Mouse (Mus musculus) neural tube, embryonic 11.5 days (tissue): ENCODE measurements around the gene Mapt. TPM values are rescaled to one million over a fixed set of nuclear protein-coding genes. Genes with fewer than 3 reads are reported as not detected.

Experiments
- ATAC-seq: fragments of 200-750 bp; cut with Nextera tagmentation; 2 replicates; pipeline ENCODE4 v1.8.0; 2017; ENCODE audit warnings: moderate number of reproducible peaks, mild to moderate bottlenecking, moderate TSS enrichment, moderate library complexity; ENCODE audit not compliant: insufficient read depth, low FRiP score, low TSS enrichment
- DNase-seq: peaks from one replicate; pipeline ENCODE4 v3.0.0-alpha.2; 2015; ENCODE audit warnings: low spot score
- H3K27ac ChIP-seq: fragments of 300-500 bp; sonication (generic); 2 replicates; pipeline ENCODE4 v1.5.1; 2014; ENCODE audit warnings: low read depth, mild to moderate bottlenecking, low read length
- H3K27me3 ChIP-seq: fragments of 300-500 bp; sonication (generic); 2 replicates; pipeline ENCODE4 v1.6.1; 2014; ENCODE audit warnings: mild to moderate bottlenecking, low read length, mixed read lengths; ENCODE audit not compliant: control insufficient read depth, insufficient read depth
- H3K36me3 ChIP-seq: fragments of 300-500 bp; sonication (generic); 2 replicates; pipeline ENCODE4 v1.6.1; 2014; ENCODE audit warnings: mild to moderate bottlenecking, low read length, moderate library complexity, mixed read lengths; ENCODE audit not compliant: control insufficient read depth, insufficient read depth
- H3K4me1 ChIP-seq: fragments of 300-500 bp; sonication (generic); 2 replicates; pipeline ENCODE4 v1.6.1; 2014; ENCODE audit warnings: low read length, mixed read lengths; ENCODE audit not compliant: control insufficient read depth, insufficient read depth
- H3K4me2 ChIP-seq: fragments of 300-500 bp; sonication (generic); 2 replicates; pipeline ENCODE4 v1.6.1; 2014; ENCODE audit warnings: low read depth, mild to moderate bottlenecking, moderate library complexity
- H3K4me3 ChIP-seq: fragments of 300-500 bp; sonication (generic); 2 replicates; pipeline ENCODE4 v1.5.1; 2014; ENCODE audit warnings: low read depth, low read length
- H3K9ac ChIP-seq: fragments of 300-500 bp; sonication (generic); 2 replicates; pipeline ENCODE4 v1.6.1; 2014; ENCODE audit warnings: mild to moderate bottlenecking, low read length
- H3K9me3 ChIP-seq: fragments of 300-500 bp; sonication (generic); 2 replicates; pipeline ENCODE4 v1.6.1; 2016; ENCODE audit warnings: low read length; ENCODE audit not compliant: control insufficient read depth
- WGBS: fragments of 180-500 bp; shearing (Covaris S2); extraction: QIAGEN DNeasy Blood & Tissue Kit; methylation state at CpG from one replicate; pipeline ENCODE4 v1.1.7; 2014; 5-methylcytosine and 5-hydroxymethylcytosine counted together
- polyA plus RNA-seq: library from polyadenylated mRNA; unstranded; fragments of >200 nt; fragmentation: Nextera tagmentation; extraction: Ambion mirVana; gene quantifications from 2 replicates; pipeline ENCODE4 v1.2.1, GENCODE M21; 2014

Gene Mapt
- polyA plus RNA-seq, 1 experiment from 2014 or later: 121 TPM

DNA sequence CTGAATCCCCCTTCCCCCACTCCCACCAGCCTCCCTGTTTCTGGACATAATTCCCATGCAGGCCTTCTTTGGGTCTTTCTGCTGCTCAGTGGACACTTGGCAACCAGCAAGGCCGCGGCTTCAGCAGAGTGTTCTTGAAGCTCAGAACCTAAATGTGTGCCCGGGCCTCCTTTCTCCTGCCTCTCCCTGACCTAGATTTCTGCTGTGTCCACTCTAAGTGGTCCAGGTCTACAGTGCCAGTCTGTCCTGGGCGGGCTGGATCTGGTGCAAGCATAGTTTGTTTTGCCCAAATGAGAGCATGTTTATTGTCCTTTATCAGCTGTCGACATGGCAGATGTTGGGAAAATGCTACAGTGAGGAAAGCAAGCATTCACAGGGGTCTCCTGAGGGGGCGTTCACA is 40.7 kb downstream of the Mapt start:
- no peak overlapping the region for H3K4me3 ChIP-seq
- no peaks in the 10 kb centered on the region for H3K9me3 ChIP-seq
- DNase-seq: no peak
- no peak overlapping the region for H3K27ac ChIP-seq
- no peak overlapping the region for H3K9ac ChIP-seq
- no peaks in the 10 kb centered on the region for H3K4me1 ChIP-seq
- H3K36me3 ChIP-seq: no peaks in the 10 kb centered on the region
- no peaks in the 10 kb centered on the region for H3K27me3 ChIP-seq
- WGBS: 80% methylated on average over 6 of the region's 6 CpGs
- no peak overlapping the region for H3K4me2 ChIP-seq
- ATAC-seq: no peak

DNA sequence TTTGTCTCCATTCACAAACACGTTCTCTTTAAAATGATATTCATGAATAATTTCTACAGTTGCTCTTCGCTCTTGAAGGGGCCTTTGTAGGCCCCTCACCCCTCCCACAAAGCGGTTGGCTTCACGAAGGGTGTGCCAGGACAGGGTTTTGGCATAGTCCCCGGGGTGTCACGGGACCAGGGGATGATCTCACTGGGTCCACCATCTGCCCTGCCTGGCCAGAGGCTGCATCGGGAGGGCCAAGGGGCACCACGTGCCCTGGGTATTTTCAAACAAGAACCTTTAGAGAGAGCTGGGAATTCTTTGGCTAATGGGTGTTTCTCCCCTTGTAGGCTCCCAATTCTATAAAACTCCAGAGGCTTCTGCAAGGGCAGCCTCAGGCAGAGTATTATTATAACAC is 41.2 kb downstream of the Mapt start:
- no peaks in the 10 kb centered on the region for H3K4me1 ChIP-seq
- DNase-seq: no peak
- no peaks in the 10 kb centered on the region for H3K9me3 ChIP-seq
- ATAC-seq: no peak
- no peak overlapping the region for H3K4me3 ChIP-seq
- H3K27ac ChIP-seq: no peak overlapping the region
- H3K4me2 ChIP-seq: no peak overlapping the region
- no peaks in the 10 kb centered on the region for H3K36me3 ChIP-seq
- H3K27me3 ChIP-seq: no peaks in the 10 kb centered on the region
- WGBS: 75% methylated on average over 8 of the region's 8 CpGs
- no peak overlapping the region for H3K9ac ChIP-seq

- Histone ChIP-seq H3K9ac (no peak overlapping the region), H3K27ac (no peak overlapping the region), H3K4me3 (no peak overlapping the region), H3K9me3 (no peaks in the 10 kb centered on the region), H3K4me1 (peaks cover 4% of the 10 kb centered on the region; the same call in 1 of the 2 replicates), H3K36me3 (no peaks in the 10 kb centered on the region), H3K4me2 (no peak overlapping the region), H3K27me3 (no peaks in the 10 kb centered on the region)
- ATAC-seq (no peak), DNase-seq (no peak)
- 84% methylated on average over 7 of the region's 7 CpGs for WGBS
Observed at GRCm38 (mm10) chr11:104275765-104276164, 44.6 kb downstream of the Mapt start.

DNA sequence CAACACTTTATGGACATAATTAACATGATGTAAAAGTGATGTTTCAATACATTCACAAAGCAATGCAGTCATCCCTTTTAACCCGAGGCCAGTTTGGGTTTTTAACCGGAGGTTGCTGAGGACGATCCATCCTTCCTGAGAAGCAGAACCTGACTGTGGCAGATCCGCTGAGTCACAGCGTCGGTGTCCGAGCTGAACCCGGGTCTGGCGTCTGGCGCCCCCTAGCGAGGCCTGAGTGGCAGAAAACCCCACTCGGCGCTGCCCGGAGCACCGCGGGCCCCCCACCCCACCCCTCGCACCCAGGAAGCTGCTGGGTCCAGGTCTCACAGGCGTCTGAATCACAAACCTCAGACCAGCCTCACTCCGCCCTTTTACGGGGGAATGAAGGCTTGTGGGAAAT is 47.0 kb downstream of the Mapt start:
- no peak overlapping the region for H3K4me3 ChIP-seq
- H3K36me3 ChIP-seq: no peaks in the 10 kb centered on the region
- no peak overlapping the region for H3K9ac ChIP-seq
- H3K4me1 ChIP-seq: peaks cover 4% of the 10 kb centered on the region; the same call in 1 of the 2 replicates
- DNase-seq: peak; percentile 72
- ATAC-seq: no peak
- H3K27ac ChIP-seq: no peak overlapping the region
- H3K4me2 ChIP-seq: no peak overlapping the region
- H3K9me3 ChIP-seq: no peaks in the 10 kb centered on the region
- WGBS: 5% methylated on average over 20 of the region's 20 CpGs
- H3K27me3 ChIP-seq: no peaks in the 10 kb centered on the region

DNA sequence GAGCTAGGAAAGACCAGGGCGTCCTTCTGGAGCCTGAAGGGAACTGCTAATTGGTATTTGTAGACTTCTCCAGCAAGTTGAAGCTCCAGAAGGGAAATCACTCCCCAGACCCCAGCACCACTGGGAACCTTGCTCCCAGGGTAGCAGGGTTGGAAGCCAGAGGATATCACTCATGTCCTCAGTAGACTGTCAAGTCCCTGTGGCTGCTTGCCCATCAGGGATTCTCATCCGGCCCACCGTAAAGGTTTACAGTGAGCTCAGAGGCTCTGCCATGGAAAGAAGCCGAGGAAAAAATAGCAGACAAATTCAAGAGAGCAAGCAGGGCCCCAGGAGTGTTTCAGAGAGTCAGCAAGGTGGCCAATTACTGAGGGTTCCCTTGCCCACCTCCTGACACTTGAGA is 47.9 kb downstream of the Mapt start:
- Histone ChIP-seq H3K4me2 (no peak overlapping the region), H3K27ac (no peak overlapping the region), H3K9me3 (no peaks in the 10 kb centered on the region), H3K4me3 (no peak overlapping the region), H3K9ac (no peak overlapping the region), H3K36me3 (no peaks in the 10 kb centered on the region), H3K4me1 (peaks cover 4% of the 10 kb centered on the region; the same call in 1 of the 2 replicates), H3K27me3 (no peaks in the 10 kb centered on the region)
- WGBS: 83% methylated on average over 4 of the region's 4 CpGs
- ATAC-seq (no peak), DNase-seq (no peak)

- DNase-seq (no peak), ATAC-seq (no peak)
- 74% methylated on average over 3 of the region's 3 CpGs for WGBS
Observed at GRCm38 (mm10) chr11:104279538-104279937, 48.3 kb downstream of the Mapt start.

GRCm38 (mm10) chr11:104281501-104281900 is 50.3 kb downstream of the Mapt start:
- Histone ChIP-seq H3K36me3 (no peaks in the 10 kb centered on the region), H3K9me3 (no peaks in the 10 kb centered on the region), H3K27me3 (no peaks in the 10 kb centered on the region), H3K4me3 (no peak overlapping the region), H3K27ac (no peak overlapping the region), H3K4me1 (peaks cover 4% of the 10 kb centered on the region; the same call in 1 of the 2 replicates), H3K9ac (no peak overlapping the region), H3K4me2 (no peak overlapping the region)
- ATAC-seq: no peak
- WGBS: 84% methylated on average over 5 of the region's 5 CpGs
- no peak for DNase-seq

More at GRCm38 (mm10) chr11:104279538-104279937, 48.3 kb downstream of the Mapt start:
- H3K36me3 ChIP-seq: no peaks in the 10 kb centered on the region
- H3K4me3 ChIP-seq: no peak overlapping the region
- H3K4me2 ChIP-seq: no peak overlapping the region
- H3K27me3 ChIP-seq: no peaks in the 10 kb centered on the region
- no peak overlapping the region for H3K9ac ChIP-seq
- peaks cover 4% of the 10 kb centered on the region; the same call in 1 of the 2 replicates for H3K4me1 ChIP-seq
- no peaks in the 10 kb centered on the region for H3K9me3 ChIP-seq
- no peak overlapping the region for H3K27ac ChIP-seq

DNA sequence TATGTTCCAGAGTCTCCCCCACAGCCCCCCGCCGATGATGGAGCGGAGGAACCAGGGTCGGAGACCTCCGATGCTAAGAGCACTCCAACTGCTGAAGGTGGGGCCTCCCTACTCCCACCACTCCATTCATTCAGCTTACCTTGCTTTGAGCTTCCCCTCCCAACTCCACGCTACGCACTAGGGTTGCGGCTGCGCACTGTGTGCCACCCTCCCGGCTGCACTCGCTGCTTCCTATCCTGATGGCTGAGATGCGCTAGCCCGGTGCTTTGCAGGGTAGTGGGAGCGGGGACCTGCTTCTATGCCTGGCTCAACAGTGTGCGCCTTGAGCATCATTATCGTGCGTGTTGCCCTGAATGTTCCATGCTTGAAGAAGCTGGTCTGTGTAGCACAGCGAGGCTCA is 55.9 kb downstream of the Mapt start:
- no peaks in the 10 kb centered on the region for H3K36me3 ChIP-seq
- H3K9me3 ChIP-seq: no peaks in the 10 kb centered on the region
- H3K9ac ChIP-seq: no peak overlapping the region
- ATAC-seq: no peak
- no peak overlapping the region for H3K4me3 ChIP-seq
- DNase-seq: no peak
- H3K27ac ChIP-seq: no peak overlapping the region
- H3K27me3 ChIP-seq: no peaks in the 10 kb centered on the region
- 96% methylated on average over 18 of the region's 18 CpGs for WGBS
- no peak overlapping the region for H3K4me2 ChIP-seq
- H3K4me1 ChIP-seq: no peaks in the 10 kb centered on the region; the same call in 1 of the 2 replicates

GRCm38 (mm10) chr11:104288835-104289198 is 57.6 kb downstream of the Mapt start:
- Histone ChIP-seq H3K4me2 (no peak overlapping the region), H3K4me1 (no peaks in the 10 kb centered on the region; the same call in 1 of the 2 replicates), H3K9ac (no peak overlapping the region), H3K4me3 (no peak overlapping the region), H3K36me3 (no peaks in the 10 kb centered on the region), H3K27ac (peak overlapping the region; percentile 2; the same call in 1 of the 2 replicates), H3K9me3 (no peaks in the 10 kb centered on the region), H3K27me3 (no peaks in the 10 kb centered on the region)
- no peak for DNase-seq
- no peak for ATAC-seq
- WGBS: 60% methylated on average over 6 of the region's 6 CpGs
